Mouse (Mus musculus): ENCODE measurements around the gene Rpl3l.
"Not testable (repeated sequence)": the region's sequence is repeated elsewhere in the genome, so short reads cannot be mapped to it uniquely, and the experiment has no call there.

Rpl3l gene

DNA sequence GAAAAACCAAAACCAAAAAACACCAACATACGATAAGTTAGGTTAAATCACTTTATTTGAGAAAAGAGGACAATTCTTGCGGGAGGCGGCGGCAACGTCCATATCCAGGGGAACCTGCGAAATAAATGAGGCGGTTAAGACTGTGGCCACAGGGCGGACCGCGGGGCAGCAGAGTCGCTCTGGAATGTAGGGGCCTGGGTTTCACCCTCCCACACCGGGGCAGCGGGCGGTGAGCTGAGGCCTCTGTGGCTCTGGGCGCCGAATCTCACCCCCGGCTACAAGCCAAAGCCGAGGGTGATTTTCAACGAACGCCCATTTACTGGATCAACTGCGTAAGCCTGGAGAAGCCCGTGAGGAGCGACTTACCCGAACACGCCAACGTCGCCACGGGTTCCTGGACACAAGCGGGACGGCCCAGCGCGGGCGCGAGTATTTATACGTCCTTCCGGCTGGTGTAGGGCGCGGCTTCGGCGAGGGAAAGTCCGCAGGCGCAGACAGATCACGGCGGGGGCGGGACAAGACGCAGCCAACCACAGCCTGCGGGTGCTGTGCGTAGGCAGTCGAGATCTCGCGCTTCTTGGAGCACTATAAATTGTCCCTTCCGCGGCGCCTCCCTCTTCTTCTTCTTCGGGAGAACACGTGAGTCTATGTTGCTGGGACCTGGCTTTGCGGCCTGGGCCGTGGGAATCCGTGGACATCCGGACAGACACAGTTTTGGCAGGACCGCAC lies 8.0 kb upstream of the Rpl3l start:
- peak; percentile 99 for DNase-seq (ENCODE audit: inconsistent age in 2 of 2, low spot score in 1 of 2)

DNA sequence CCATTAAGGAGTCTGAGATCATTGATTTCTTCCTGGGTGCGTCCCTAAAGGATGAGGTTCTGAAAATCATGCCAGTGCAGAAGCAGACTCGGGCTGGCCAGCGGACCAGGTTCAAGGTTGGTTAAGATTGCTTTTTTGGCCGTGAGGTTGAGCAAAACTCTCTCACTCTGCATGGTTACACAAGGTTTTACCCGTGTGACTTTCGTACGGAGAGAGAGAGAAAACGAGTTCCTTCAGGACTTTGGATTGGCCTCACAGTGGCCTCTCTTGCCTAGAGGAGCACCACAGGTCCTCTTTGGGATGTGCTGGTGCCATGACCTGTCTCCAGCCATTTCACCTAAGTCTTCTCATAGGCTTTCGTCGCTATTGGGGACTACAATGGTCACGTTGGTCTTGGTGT lies 7.0 kb upstream of the Rpl3l start:
- DNase-seq (ENCODE audit: inconsistent age in 2 of 2, low spot score in 1 of 2) = peak in 1 of 2 experiments; percentile 80

DNA sequence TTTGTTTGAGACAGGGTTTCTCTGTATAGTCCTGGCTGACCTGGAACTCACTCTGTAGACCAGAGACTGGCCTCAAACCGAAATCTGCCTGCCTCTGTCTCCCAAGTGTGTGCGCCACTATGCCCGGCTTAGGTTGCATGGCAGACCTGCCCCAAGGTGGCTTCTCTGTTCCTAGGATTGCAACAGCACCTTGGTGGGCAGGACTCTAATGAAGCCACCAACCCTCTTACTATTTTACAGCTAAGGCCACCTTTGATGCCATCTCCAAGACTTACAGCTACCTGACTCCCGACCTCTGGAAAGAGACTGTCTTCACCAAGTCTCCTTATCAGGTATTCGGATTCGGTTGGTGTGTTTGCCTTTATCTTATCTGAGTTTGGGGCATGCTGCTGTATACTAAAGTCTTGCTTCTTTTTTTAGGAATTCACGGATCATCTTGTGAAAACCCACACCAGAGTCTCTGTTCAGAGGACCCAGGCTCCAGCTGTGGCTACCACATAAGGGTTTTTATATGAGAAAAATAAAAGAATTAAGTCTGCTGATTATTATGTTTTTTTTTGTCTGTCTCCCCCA lies 6.2 kb upstream of the Rpl3l start:
- not testable (repeated sequence) for DNase-seq (ENCODE audit: inconsistent age in 2 of 2, low spot score in 1 of 2)

- no peak for DNase-seq (ENCODE audit: inconsistent age in 2 of 2, low spot score in 1 of 2)
Measured at GRCm38 (mm10) chr17:24722220-24722924, 5.2 kb upstream of the Rpl3l start.

- peak in 1 of 2 experiments; percentile 33 for DNase-seq (ENCODE audit: inconsistent age in 2 of 2, low spot score in 1 of 2)
Measured at GRCm38 (mm10) chr17:24723122-24723880, 4.3 kb upstream of the Rpl3l start.

DNA sequence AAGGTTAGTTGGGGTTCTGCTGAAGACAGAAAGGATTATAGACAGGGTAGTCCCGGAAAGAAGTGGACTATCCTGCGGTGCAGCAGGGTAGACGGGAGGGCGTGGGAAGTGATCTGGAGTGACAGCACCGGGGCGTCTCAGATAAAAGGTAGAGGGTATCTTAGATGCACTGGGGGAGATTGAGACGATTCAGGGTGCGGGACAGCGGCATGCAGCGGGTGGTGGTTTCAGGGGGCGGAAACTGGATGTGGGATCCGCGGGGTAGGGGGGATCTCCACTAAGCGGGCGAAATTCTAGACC lies 3.8 kb upstream of the Rpl3l start:
- no peak for DNase-seq (ENCODE audit: inconsistent age in 2 of 2, low spot score in 1 of 2)

- peak; percentile 95 to 99 for DNase-seq (ENCODE audit: inconsistent age in 2 of 2, low spot score in 1 of 2)
Measured at GRCm38 (mm10) chr17:24724184-24724583, 3.4 kb upstream of the Rpl3l start, which contains the start of gene Ndufb10. Ndufb10 (minus strand) TSS chr17:24724478.

DNA sequence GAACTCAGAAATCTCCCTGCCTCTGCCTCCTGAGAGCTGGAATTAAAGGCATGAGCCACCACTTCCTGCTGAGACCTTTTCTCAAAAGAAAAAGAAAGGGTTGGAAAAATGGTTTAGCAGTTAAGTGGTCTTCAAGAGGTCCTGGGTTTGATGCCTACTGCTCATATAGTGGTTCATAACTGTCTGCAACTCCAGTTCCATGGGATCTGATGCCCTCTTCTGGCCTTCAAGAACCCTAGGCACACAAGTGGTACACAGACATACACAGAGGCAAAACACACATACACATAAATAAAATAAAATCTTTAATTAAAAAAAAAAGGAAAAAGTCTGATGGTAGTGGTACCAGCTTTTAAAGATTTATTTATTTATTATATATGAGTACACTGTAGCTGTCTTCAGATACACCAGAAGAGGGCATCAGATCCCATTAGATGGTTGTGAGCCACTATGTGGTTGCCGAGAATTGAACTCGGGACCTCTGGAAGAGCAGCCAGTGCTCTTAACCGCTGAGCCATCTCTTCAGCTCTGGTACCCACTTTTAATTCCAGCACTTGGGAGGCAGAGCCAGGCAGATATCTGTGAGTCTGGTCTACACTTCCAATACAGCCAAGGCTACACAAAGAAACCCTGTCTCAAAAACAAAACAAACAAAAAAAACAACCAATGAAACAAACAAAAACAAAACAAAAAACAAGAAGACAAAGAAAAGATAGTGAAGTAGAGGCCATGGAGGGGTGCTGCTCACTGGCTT lies 1.8 kb upstream of the Rpl3l start:
- no peak for DNase-seq (ENCODE audit: inconsistent age in 2 of 2, low spot score in 1 of 2)

- no peak for DNase-seq (ENCODE audit: inconsistent age in 2 of 2, low spot score in 1 of 2)
Measured at GRCm38 (mm10) chr17:24728184-24728583, 564 bp downstream of the Rpl3l start.

DNA sequence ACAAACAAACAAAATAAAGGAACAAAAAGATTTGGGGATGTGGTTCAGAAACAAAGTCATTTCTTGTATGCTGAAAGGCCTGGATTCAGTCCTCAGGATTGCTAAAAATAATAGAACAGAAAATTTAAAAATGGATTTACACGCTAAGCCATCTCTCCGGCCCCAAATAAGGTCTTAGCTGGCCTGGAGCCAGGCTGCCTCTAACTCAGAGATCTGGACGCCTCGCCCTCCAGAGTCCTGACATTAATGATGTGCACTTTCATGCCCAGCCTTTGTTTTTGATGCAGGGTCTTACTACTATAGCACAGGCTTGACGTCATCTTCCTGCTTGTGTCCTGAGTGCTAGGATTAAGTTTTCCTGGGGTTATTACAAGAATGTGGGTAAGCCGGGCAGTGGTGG lies 1.4 kb downstream of the Rpl3l start:
- DNase-seq (ENCODE audit: inconsistent age in 2 of 2, low spot score in 1 of 2) = no peak

DNA sequence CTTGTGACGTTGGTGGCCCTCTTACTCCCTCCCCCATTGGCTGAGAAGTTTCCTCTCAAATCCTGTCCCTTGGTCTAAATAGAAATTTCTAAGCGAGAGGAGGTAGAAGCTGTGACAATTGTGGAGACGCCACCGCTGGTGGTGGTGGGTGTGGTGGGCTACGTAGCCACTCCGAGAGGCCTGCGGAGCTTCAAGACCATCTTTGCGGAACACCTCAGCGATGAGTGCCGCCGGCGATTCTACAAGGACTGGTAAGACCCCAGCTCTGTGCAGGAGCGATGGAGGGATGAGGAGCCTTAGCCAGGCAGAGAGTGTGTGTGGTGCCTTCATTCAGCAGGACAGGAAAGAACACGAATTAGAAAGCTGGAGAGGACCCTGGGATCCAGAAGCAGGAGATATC lies 3.2 kb downstream of the Rpl3l start:
- no peak for DNase-seq (ENCODE audit: inconsistent age in 2 of 2, low spot score in 1 of 2)

- peak in 1 of 2 experiments; percentile 61 for DNase-seq (ENCODE audit: inconsistent age in 2 of 2, low spot score in 1 of 2)
Measured at GRCm38 (mm10) chr17:24732233-24732935, 4.8 kb downstream of the Rpl3l start.

- DNase-seq (ENCODE audit: inconsistent age in 2 of 2, low spot score in 1 of 2) = no peak
Measured at GRCm38 (mm10) chr17:24733434-24734050, 5.9 kb downstream of the Rpl3l start.

DNA sequence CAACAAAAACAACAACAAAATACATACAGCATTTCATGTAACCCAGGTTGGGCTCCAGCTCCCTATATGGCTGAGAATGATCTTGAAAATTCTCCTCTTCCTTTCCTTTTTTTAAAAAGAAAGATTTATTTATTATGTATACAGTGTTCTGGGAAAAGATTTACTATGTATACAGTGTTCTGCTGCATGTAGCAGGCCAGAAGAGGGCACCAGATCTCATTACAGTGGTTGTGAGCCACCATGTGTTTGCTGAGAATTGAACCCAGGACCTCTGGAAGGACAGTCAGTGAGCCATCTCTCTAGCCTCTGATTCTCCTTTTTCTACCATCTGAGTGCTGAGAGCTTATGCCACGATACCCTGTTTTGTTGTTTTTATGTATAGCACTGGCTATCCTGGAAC lies 6.9 kb downstream of the Rpl3l start:
- DNase-seq (ENCODE audit: inconsistent age in 2 of 2, low spot score in 1 of 2) = no peak

DNA sequence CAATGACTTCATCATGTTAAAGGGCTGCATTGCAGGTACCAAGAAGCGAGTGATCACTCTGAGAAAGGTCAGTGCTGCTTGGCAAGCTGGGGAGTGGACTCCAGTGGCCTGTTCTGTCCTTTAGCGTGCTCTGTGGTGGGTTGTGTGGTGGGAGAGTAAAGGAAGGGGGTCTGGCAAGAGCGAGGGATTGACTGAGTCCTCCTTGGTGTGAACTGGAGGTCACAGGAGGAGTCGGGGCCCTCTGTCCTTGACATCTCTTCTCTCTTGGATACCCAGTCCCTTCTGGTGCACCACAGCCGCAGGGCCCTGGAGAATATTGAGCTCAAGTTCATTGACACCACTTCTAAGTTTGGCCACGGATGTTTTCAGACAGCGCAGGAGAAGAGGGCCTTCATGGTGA lies 7.8 kb downstream of the Rpl3l start:
- peak in 1 of 2 experiments; percentile 50 for DNase-seq (ENCODE audit: inconsistent age in 2 of 2, low spot score in 1 of 2)

GRCm38 (mm10) chr17:24736330-24737051 lies 8.9 kb downstream of the Rpl3l start, which contains the start of gene Msrb1:
Msrb1 (plus strand) TSS chr17:24736642.
- DNase-seq (ENCODE audit: inconsistent age in 2 of 2, low spot score in 1 of 2) = peak; percentile 98 to 99

GRCm38 (mm10) chr17:24737135-24737810 lies 9.7 kb downstream of the Rpl3l start:
- DNase-seq (ENCODE audit: inconsistent age in 2 of 2, low spot score in 1 of 2) = peak in 1 of 2 experiments; percentile 73

DNA sequence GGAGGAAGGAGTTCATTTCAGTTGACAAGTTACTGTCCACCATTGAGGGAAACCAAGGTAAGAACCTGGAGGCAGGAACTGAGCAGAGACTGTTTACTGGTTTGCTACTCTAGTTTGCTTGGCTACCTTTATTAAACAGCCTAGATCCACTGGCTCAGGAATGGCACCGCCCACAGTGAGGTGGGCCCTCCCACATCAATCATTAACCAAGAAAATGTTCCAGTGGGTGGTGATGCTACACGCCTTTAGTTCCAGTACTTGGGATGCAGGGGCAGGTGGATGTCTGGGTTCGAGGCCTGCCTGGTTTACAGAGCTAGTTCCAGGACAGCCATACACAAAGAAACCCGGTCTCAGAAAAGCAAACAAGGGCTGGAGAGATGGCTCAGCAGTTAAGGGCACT lies 10.6 kb downstream of the Rpl3l start:
- DNase-seq (ENCODE audit: inconsistent age in 2 of 2, low spot score in 1 of 2) = no peak
